Mouse (Mus musculus): ENCODE measurements around the gene Tarbp2.

DNA sequence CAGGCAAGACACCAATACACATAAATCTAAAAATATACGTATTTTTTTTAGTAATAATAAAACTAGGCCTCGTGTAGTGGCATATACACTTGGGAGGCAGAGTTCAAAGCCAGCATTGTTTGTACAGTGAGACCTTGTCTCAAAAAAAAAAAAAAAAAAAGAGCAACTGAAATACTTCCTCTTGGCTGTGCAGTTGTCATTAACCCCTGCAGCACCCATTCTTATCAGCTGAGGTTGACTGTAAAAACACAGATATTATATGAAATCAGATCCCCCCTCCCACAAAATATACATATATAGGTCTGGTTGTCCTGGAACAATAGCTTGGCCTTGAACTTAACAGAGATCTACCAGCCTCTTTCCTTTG lies 11.5 kb upstream of the Tarbp2 start:
- TF ChIP-seq CTCF (IDR thresholded peaks at IDR 0.05; ENCODE audit: borderline replicate concordance, insufficient read depth, low read depth, low read length) (no peak), POLR2A (IDR thresholded peaks at IDR 0.05; ENCODE audit: borderline replicate concordance, insufficient read depth, low read length) (no peak)
